Mouse (Mus musculus) forebrain, embryonic 15.5 days (tissue): ENCODE results near the gene Fam187a. TPM values are rescaled to one million over a fixed set of nuclear protein-coding genes. Genes with fewer than 3 reads are reported as not detected.

Experiments
- ATAC-seq: fragments of 200-750 bp; cut with Nextera tagmentation; replicated peaks from 2 replicates; pipeline ENCODE4 v1.8.0; 2017; ENCODE audit warnings: mild to moderate bottlenecking, moderate TSS enrichment, moderate library complexity
- H3K27ac ChIP-seq: fragments of 300-500 bp; sonication (generic); replicated peaks from 2 replicates; pipeline ENCODE4 v1.5.1; 2015; ENCODE audit warnings: mild to moderate bottlenecking, inconsistent platforms
- H3K27me3 ChIP-seq: fragments of 300-500 bp; sonication (generic); 2 replicates; pipeline ENCODE4 v1.6.1; 2015; ENCODE audit warnings: inconsistent platforms
- H3K36me3 ChIP-seq: fragments of 300-500 bp; sonication (generic); 2 replicates; pipeline ENCODE4 v1.6.1; 2015; ENCODE audit warnings: mild to moderate bottlenecking, inconsistent platforms
- H3K4me1 ChIP-seq: fragments of 300-500 bp; sonication (generic); 2 replicates; pipeline ENCODE4 v1.6.1; 2015; ENCODE audit warnings: inconsistent platforms
- H3K4me2 ChIP-seq: fragments of 300-500 bp; sonication (generic); replicated peaks from 2 replicates; pipeline ENCODE4 v1.6.1; 2015; ENCODE audit warnings: mild to moderate bottlenecking, inconsistent platforms
- H3K4me3 ChIP-seq: fragments of 300-500 bp; sonication (generic); 2 replicates; pipeline ENCODE4 v1.5.1; 2015; ENCODE audit warnings: mild to moderate bottlenecking, inconsistent platforms
- H3K9ac ChIP-seq: fragments of 300-500 bp; sonication (generic); replicated peaks from 2 replicates; pipeline ENCODE4 v1.6.1; 2015; ENCODE audit warnings: mild to moderate bottlenecking, inconsistent platforms
- H3K9me3 ChIP-seq: fragments of 300-500 bp; sonication (generic); 2 replicates; pipeline ENCODE4 v1.6.1; 2016; ENCODE audit warnings: inconsistent platforms
- WGBS: fragments of 180-500 bp; shearing (Covaris S2); methylation state at CpG from one replicate; pipeline ENCODE4 v1.1.7; 2015; ENCODE audit warnings: mixed read lengths; 5-methylcytosine and 5-hydroxymethylcytosine counted together
- polyA plus RNA-seq: library from polyadenylated mRNA; unstranded; fragments of >200 nt; fragmentation: Nextera tagmentation; extraction: Ambion mirVana; gene quantifications from 2 replicates; pipeline ENCODE4 v1.2.1, GENCODE M21; 2015

The Fam187a gene
- polyA plus RNA-seq, 1 experiment from 2014 or later = not detected

DNA sequence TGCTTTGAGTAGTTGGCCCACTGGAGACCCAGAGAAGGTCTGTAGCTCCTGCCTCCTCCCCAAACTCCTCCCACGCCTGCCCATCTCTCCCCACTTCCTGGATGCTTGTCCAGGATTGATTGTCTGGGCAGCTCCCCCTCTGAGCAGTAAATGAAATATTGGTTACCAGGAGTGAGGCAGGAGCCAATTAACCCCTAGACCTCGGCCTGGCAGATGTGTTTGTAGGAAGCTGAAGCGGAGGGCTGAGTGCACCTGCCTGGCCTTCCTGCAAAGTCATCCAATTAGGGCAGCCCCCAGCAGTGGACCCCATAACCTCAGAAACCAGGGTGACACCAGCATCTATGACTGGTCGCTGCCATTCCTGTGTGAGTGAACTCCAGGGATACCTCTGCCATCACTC lies 51.3 kb downstream of the Fam187a start:
- Histone ChIP-seq H3K4me2 (no peak overlapping the region), H3K9me3 (no peaks in the 10 kb centered on the region), H3K27ac (no peak overlapping the region), H3K36me3 (no peaks in the 10 kb centered on the region), H3K9ac (no peak overlapping the region), H3K4me3 (no peak overlapping the region), H3K27me3 (no peaks in the 10 kb centered on the region), H3K4me1 (peaks cover 8% of the 10 kb centered on the region; the same call in 1 of the 2 replicates)
- no peak for ATAC-seq
- 44% methylated on average over 4 of the region's 4 CpGs for WGBS

Other genes with a start within 250 kb of the Fam187a start
- 0.08 and 0.10 TPM in 2 replicates for gene Meioc, start 221.5 kb upstream of the Fam187a start, polyA plus RNA-seq
- gene Ccdc43, start 187.4 kb upstream of the Fam187a start, polyA plus RNA-seq = 44.9 and 48.3 TPM in 2 replicates
- 22.1 and 25.6 TPM in 2 replicates for gene Adam11, start 123.7 kb upstream of the Fam187a start, polyA plus RNA-seq
- 54.4 and 55.0 TPM in 2 replicates for gene Gjc1, start 65.5 kb upstream of the Fam187a start, polyA plus RNA-seq
- gene Higd1b, start 49.3 kb upstream of the Fam187a start, polyA plus RNA-seq = 12.8 and 13.0 TPM in 2 replicates
- gene Eftud2, start 4.2 kb upstream of the Fam187a start, polyA plus RNA-seq = 182 and 183 TPM in 2 replicates
- 2.1 and 2.9 TPM in 2 replicates for gene Ccdc103, start 4.0 kb upstream of the Fam187a start, polyA plus RNA-seq
- gene Gfap, start 15.7 kb downstream of the Fam187a start, polyA plus RNA-seq = 0.88 and 0.93 TPM in 2 replicates
- gene Kif18b, start 40.0 kb downstream of the Fam187a start, polyA plus RNA-seq = 5.3 and 6.6 TPM in 2 replicates
- 1.8 and 1.9 TPM in 2 replicates for gene C1ql1, start 61.5 kb downstream of the Fam187a start, polyA plus RNA-seq
- gene Nmt1, start 143.0 kb downstream of the Fam187a start, polyA plus RNA-seq = 41.0 and 43.9 TPM in 2 replicates
- gene Dcakd, start 143.2 kb downstream of the Fam187a start, polyA plus RNA-seq = 152 and 168 TPM in 2 replicates
- 1.9 and 2.3 TPM in 2 replicates for gene Plcd3, start 216.5 kb downstream of the Fam187a start, polyA plus RNA-seq
- 14.6 and 14.8 TPM in 2 replicates for gene Acbd4, start 216.5 kb downstream of the Fam187a start, polyA plus RNA-seq
- 3.4 and 3.8 TPM in 2 replicates for gene Hexim1, start 231.1 kb downstream of the Fam187a start, polyA plus RNA-seq
- gene Hexim2, start 247.3 kb downstream of the Fam187a start, polyA plus RNA-seq = 20.8 and 23.8 TPM in 2 replicates